Mouse (Mus musculus): ENCODE results near the gene Il19. TPM values are rescaled to one million over a fixed set of nuclear protein-coding genes. Genes with fewer than 3 reads are reported as not detected.

Gene Il19
- polyA plus RNA-seq (2014; fragmentation: Illumina TruSeq; extraction: RNeasy Lipid Tissue Mini Kit (QIAGEN cat#74804); ENCODE audit: low read depth, low replicate concordance), result not detected

GRCm38 (mm10) chr1:130940065-130940687, at the start of gene Il19:
Gene Il19, minus strand, starts transcription at chr1:130940115.

GRCm38 (mm10) chr1:130911401-130912010, 28.4 kb downstream of the Il19 start, which contains the start of gene Il20:
Gene Il20, minus strand, starts transcription at chr1:130911451.

GRCm38 (mm10) chr1:130887354-130887753, 52.6 kb downstream of the Il19 start, which contains the start of gene Il24:
Gene Il24, minus strand, starts transcription at chr1:130887454.

Other genes starting within 250 kb of the Il19 start
- gene Gm29427, start 224.3 kb downstream of the Il19 start, polyA plus RNA-seq (2014; fragmentation: Illumina TruSeq; extraction: RNeasy Lipid Tissue Mini Kit (QIAGEN cat#74804); ENCODE audit: low read depth, low replicate concordance), result not detected
- 12.6 TPM for gene Yod1, start 222.8 kb downstream of the Il19 start, polyA plus RNA-seq (2014; fragmentation: Illumina TruSeq; extraction: RNeasy Lipid Tissue Mini Kit (QIAGEN cat#74804); ENCODE audit: low read depth, low replicate concordance)
- gene Pfkfb2, start 210.9 kb downstream of the Il19 start, polyA plus RNA-seq (2014; fragmentation: Illumina TruSeq; extraction: RNeasy Lipid Tissue Mini Kit (QIAGEN cat#74804); ENCODE audit: low read depth, low replicate concordance), result 10.3 TPM
- 0.29 TPM for gene AA986860, start 208.1 kb downstream of the Il19 start, polyA plus RNA-seq (2014; fragmentation: Illumina TruSeq; extraction: RNeasy Lipid Tissue Mini Kit (QIAGEN cat#74804); ENCODE audit: low read depth, low replicate concordance)
- gene Fcamr, start 139.2 kb downstream of the Il19 start, polyA plus RNA-seq (2014; fragmentation: Illumina TruSeq; extraction: RNeasy Lipid Tissue Mini Kit (QIAGEN cat#74804); ENCODE audit: low read depth, low replicate concordance), result not detected
- 1,048 TPM for gene Pigr, start 113.4 kb downstream of the Il19 start, polyA plus RNA-seq (2014; fragmentation: Illumina TruSeq; extraction: RNeasy Lipid Tissue Mini Kit (QIAGEN cat#74804); ENCODE audit: low read depth, low replicate concordance)
- gene Fcmr, start 74.4 kb downstream of the Il19 start, polyA plus RNA-seq (2014; fragmentation: Illumina TruSeq; extraction: RNeasy Lipid Tissue Mini Kit (QIAGEN cat#74804); ENCODE audit: low read depth, low replicate concordance), result not detected
- gene Il24, start 52.7 kb downstream of the Il19 start, polyA plus RNA-seq (2014; fragmentation: Illumina TruSeq; extraction: RNeasy Lipid Tissue Mini Kit (QIAGEN cat#74804); ENCODE audit: low read depth, low replicate concordance), result not detected
- not detected for gene Il20, start 28.7 kb downstream of the Il19 start, polyA plus RNA-seq (2014; fragmentation: Illumina TruSeq; extraction: RNeasy Lipid Tissue Mini Kit (QIAGEN cat#74804); ENCODE audit: low read depth, low replicate concordance)
- not detected for gene Il10, start 79.7 kb upstream of the Il19 start, polyA plus RNA-seq (2014; fragmentation: Illumina TruSeq; extraction: RNeasy Lipid Tissue Mini Kit (QIAGEN cat#74804); ENCODE audit: low read depth, low replicate concordance)
- 22.4 TPM for gene Mapkapk2, start 157.7 kb upstream of the Il19 start, polyA plus RNA-seq (2014; fragmentation: Illumina TruSeq; extraction: RNeasy Lipid Tissue Mini Kit (QIAGEN cat#74804); ENCODE audit: low read depth, low replicate concordance)
- gene Dyrk3, start 198.2 kb upstream of the Il19 start, polyA plus RNA-seq (2014; fragmentation: Illumina TruSeq; extraction: RNeasy Lipid Tissue Mini Kit (QIAGEN cat#74804); ENCODE audit: low read depth, low replicate concordance), result 0.93 TPM
- gene Eif2d, start 213.1 kb upstream of the Il19 start, polyA plus RNA-seq (2014; fragmentation: Illumina TruSeq; extraction: RNeasy Lipid Tissue Mini Kit (QIAGEN cat#74804); ENCODE audit: low read depth, low replicate concordance), result 17.3 TPM

All from liver, adult 10 weeks (tissue).